Mouse (Mus musculus): Measurements from ENCODE around the gene Wdfy1. TPM values are rescaled to one million over a fixed set of nuclear protein-coding genes. Genes with fewer than 3 reads are reported as not detected.

Wdfy1 gene
- total and polyA plus RNA-seq, 2 experiments from 2014 or later = 73.6 to 77.7 TPM

- WGBS = 78% methylated on average over 4 of the region's 4 CpGs
- H3K4me1 ChIP-seq (ENCODE audit: insufficient read depth, low read length) = no peaks in the 10 kb centered on the region
- ATAC-seq (no peak), DNase-seq (ENCODE audit: low spot score) (no peak)
- no peak overlapping the region for H3K4me3 ChIP-seq (ENCODE audit: low read length)
- H3K27me3 ChIP-seq (ENCODE audit: insufficient read depth, low read length) = no peaks in the 10 kb centered on the region
- H3K9me3 ChIP-seq (ENCODE audit: low read length) = no peaks in the 10 kb centered on the region
- H3K4me2 ChIP-seq (ENCODE audit: low read depth, low read length) = no peak overlapping the region
- no peak overlapping the region for H3K9ac ChIP-seq (replicated peaks; ENCODE audit: low read length)
- no peak for TF ChIP-seq CTCF (IDR thresholded peaks at IDR 0.05; ENCODE audit: low read depth)
- H3K36me3 ChIP-seq (ENCODE audit: insufficient read depth, low read length) = peaks cover 6% of the 10 kb centered on the region
- no peak overlapping the region for H3K27ac ChIP-seq
Measured at GRCm38 (mm10) chr1:79774164-79774780, 1.7 kb downstream of the Wdfy1 start.

- Histone ChIP-seq H3K27ac (no peak overlapping the region), H3K9me3 (ENCODE audit: low read length) (no peaks in the 10 kb centered on the region), H3K27me3 (ENCODE audit: insufficient read depth, low read length) (no peaks in the 10 kb centered on the region), H3K36me3 (ENCODE audit: insufficient read depth, low read length) (no peaks in the 10 kb centered on the region), H3K4me2 (ENCODE audit: low read depth, low read length) (no peak overlapping the region), H3K4me1 (ENCODE audit: insufficient read depth, low read length) (no peaks in the 10 kb centered on the region), H3K9ac (replicated peaks; ENCODE audit: low read length) (no peak overlapping the region), H3K4me3 (ENCODE audit: low read length) (no peak overlapping the region)
- ATAC-seq (no peak), DNase-seq (ENCODE audit: low spot score) (no peak)
- TF ChIP-seq CTCF (IDR thresholded peaks at IDR 0.05; ENCODE audit: low read depth) = no peak
- 69% methylated on average over 1 of the region's 1 CpGs for WGBS
Measured at GRCm38 (mm10) chr1:79768231-79768630, 7.7 kb downstream of the Wdfy1 start.

- ATAC-seq = no peak
- 97% methylated on average over 1 of the region's 1 CpGs for WGBS
Measured at GRCm38 (mm10) chr1:79764483-79764882, 11.5 kb downstream of the Wdfy1 start.

GRCm38 (mm10) chr1:79764031-79764430 is 11.9 kb downstream of the Wdfy1 start:
- Histone ChIP-seq H3K4me3 (ENCODE audit: low read length) (no peak overlapping the region), H3K9ac (replicated peaks; ENCODE audit: low read length) (no peak overlapping the region), H3K27me3 (ENCODE audit: insufficient read depth, low read length) (no peaks in the 10 kb centered on the region), H3K4me2 (ENCODE audit: low read depth, low read length) (no peak overlapping the region), H3K36me3 (ENCODE audit: insufficient read depth, low read length) (no peaks in the 10 kb centered on the region), H3K9me3 (ENCODE audit: low read length) (no peaks in the 10 kb centered on the region), H3K27ac (no peak overlapping the region), H3K4me1 (ENCODE audit: insufficient read depth, low read length) (peaks cover 15% of the 10 kb centered on the region)
- ATAC-seq (no peak), DNase-seq (ENCODE audit: low spot score) (no peak)
- 84% methylated on average over 2 of the region's 2 CpGs for WGBS
- TF ChIP-seq CTCF (IDR thresholded peaks at IDR 0.05; ENCODE audit: low read depth) = no peak

More at GRCm38 (mm10) chr1:79764483-79764882, 11.5 kb downstream of the Wdfy1 start:
- H3K36me3 ChIP-seq (ENCODE audit: insufficient read depth, low read length) = no peaks in the 10 kb centered on the region
- H3K4me2 ChIP-seq (ENCODE audit: low read depth, low read length) = no peak overlapping the region
- H3K4me3 ChIP-seq (ENCODE audit: low read length) = no peak overlapping the region
- TF ChIP-seq CTCF (IDR thresholded peaks at IDR 0.05; ENCODE audit: low read depth) = no peak
- H3K4me1 ChIP-seq (ENCODE audit: insufficient read depth, low read length) = peaks cover 12% of the 10 kb centered on the region
- H3K9ac ChIP-seq (replicated peaks; ENCODE audit: low read length) = no peak overlapping the region
- no peaks in the 10 kb centered on the region for H3K9me3 ChIP-seq (ENCODE audit: low read length)
- no peak for DNase-seq (ENCODE audit: low spot score)
- no peak overlapping the region for H3K27ac ChIP-seq
- no peaks in the 10 kb centered on the region for H3K27me3 ChIP-seq (ENCODE audit: insufficient read depth, low read length)

GRCm38 (mm10) chr1:79762282-79763250 is 13.4 kb downstream of the Wdfy1 start:
- Histone ChIP-seq H3K4me3 (ENCODE audit: low read length) (peak overlapping the region; percentile 82), H3K27me3 (ENCODE audit: insufficient read depth, low read length) (no peaks in the 10 kb centered on the region), H3K4me1 (ENCODE audit: insufficient read depth, low read length) (peaks cover 15% of the 10 kb centered on the region), H3K4me2 (ENCODE audit: low read depth, low read length) (peak overlapping the region; percentile 98), H3K9ac (replicated peaks; ENCODE audit: low read length) (peak overlapping the region; percentile 38; the same call in 1 of the 2 replicates), H3K36me3 (ENCODE audit: insufficient read depth, low read length) (no peaks in the 10 kb centered on the region), H3K27ac (peak overlapping the region; percentile 37; the same call in 1 of the 2 replicates), H3K9me3 (ENCODE audit: low read length) (no peaks in the 10 kb centered on the region)
- ATAC-seq (no peak), DNase-seq (ENCODE audit: low spot score) (peak; percentile 9)
- TF ChIP-seq CTCF (IDR thresholded peaks at IDR 0.05; ENCODE audit: low read depth) = no peak
- WGBS = 58% methylated on average over 16 of the region's 16 CpGs

- H3K27me3 ChIP-seq (ENCODE audit: insufficient read depth, low read length) = no peaks in the 10 kb centered on the region
- ATAC-seq = peak; percentile 60
- peaks cover 15% of the 10 kb centered on the region for H3K4me1 ChIP-seq (ENCODE audit: insufficient read depth, low read length)
- peak overlapping the region; percentile 82 for H3K4me3 ChIP-seq (ENCODE audit: low read length)
- DNase-seq (ENCODE audit: low spot score) = no peak
- H3K27ac ChIP-seq = no peak overlapping the region
- TF ChIP-seq CTCF (IDR thresholded peaks at IDR 0.05; ENCODE audit: low read depth) = no peak
- H3K9me3 ChIP-seq (ENCODE audit: low read length) = no peaks in the 10 kb centered on the region
- peak overlapping the region; percentile 98 for H3K4me2 ChIP-seq (ENCODE audit: low read depth, low read length)
- H3K9ac ChIP-seq (replicated peaks; ENCODE audit: low read length) = peak overlapping the region; percentile 38; the same call in 1 of the 2 replicates
- no peaks in the 10 kb centered on the region for H3K36me3 ChIP-seq (ENCODE audit: insufficient read depth, low read length)
- WGBS = 0% methylated on average over 6 of the region's 6 CpGs
Measured at GRCm38 (mm10) chr1:79761917-79762271, 14.0 kb downstream of the Wdfy1 start.

Data from hindbrain, postnatal 0 days (tissue).